Mouse (Mus musculus): ENCODE results near the gene Trim9. TPM values are rescaled to one million over a fixed set of nuclear protein-coding genes. Genes with fewer than 3 reads are reported as not detected.

Trim9 gene
- total RNA-seq, 2 experiments from 2014 or later, result 0.35 to 1.3 TPM

GRCm38 (mm10) chr12:70266494-70266931 lies 80.9 kb downstream of the Trim9 start:
- intact Hi-C loops (cut with DNase I), result no loop called here
- DNase-seq, result peak; percentile 32 to 34

GRCm38 (mm10) chr12:70263721-70264120 lies 83.7 kb downstream of the Trim9 start:
- intact Hi-C loops (cut with DNase I), result no loop called here
- DNase-seq, result no peak

- intact Hi-C loops (cut with DNase I), result no loop called here
- no peak for DNase-seq
Measured at GRCm38 (mm10) chr12:70262271-70262953, 85.0 kb downstream of the Trim9 start.

DNA sequence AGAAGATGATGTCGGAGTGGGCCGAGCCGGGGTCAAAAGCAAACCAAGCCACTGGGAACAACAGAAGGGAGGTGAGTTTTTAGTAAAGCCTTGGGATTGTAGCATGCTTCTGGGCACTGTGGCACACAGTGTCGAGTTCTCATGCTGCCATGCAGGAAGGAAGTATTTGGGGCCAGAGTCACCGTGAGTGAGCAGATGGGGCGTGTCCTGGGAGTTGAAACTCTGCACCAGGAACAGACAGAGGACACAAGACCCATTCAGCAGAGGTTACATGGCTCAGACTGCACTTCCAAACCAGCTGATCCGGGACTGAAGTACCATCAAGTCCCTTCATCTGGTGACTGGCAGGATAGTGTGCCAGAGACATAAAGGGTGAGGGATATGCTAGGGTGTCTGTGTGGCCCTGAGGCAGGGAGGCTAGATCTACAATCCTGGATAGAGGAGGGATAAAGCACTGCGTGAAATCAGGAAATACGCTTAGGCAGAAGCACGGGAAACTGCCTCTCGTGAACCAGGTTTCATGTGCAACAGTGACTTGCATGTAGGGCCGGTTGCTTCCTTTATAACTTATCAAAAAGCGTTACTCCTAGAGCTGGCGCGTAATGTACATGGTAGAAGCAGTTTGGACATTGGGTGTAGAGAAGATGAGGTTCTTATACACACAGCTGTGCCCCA lies 96.1 kb downstream of the Trim9 start:
- intact Hi-C loops (cut with DNase I), result no loop called here
- DNase-seq, result no peak

GRCm38 (mm10) chr12:70249616-70250157 lies 97.7 kb downstream of the Trim9 start:
- DNase-seq, result no peak
- intact Hi-C loops (cut with DNase I), result no loop called here

- DNase-seq, result no peak
- intact Hi-C loops (cut with DNase I), result no loop called here
Measured at GRCm38 (mm10) chr12:70247683-70248474, 99.5 kb downstream of the Trim9 start.

DNA sequence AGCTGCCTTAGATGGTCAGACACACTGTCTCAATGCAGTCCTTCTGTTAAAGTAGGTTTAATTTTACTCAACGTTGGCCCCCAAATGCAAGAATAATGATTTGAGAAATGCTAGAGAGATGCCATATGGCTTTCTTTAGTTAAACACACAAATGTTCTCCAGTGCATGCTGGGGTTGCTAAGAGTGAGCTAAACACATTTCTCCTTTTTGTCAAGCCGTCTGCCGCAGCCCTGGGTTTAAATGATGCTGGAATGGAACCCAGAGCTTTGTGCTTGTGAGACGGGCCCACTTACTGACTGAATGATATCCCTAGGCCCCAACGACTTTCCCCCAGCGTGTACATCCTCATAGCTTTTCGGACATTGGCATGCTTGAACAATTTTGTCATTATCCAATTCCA lies 104.9 kb downstream of the Trim9 start:
- intact Hi-C loops (cut with DNase I), result no loop called here
- DNase-seq, result no peak

DNA sequence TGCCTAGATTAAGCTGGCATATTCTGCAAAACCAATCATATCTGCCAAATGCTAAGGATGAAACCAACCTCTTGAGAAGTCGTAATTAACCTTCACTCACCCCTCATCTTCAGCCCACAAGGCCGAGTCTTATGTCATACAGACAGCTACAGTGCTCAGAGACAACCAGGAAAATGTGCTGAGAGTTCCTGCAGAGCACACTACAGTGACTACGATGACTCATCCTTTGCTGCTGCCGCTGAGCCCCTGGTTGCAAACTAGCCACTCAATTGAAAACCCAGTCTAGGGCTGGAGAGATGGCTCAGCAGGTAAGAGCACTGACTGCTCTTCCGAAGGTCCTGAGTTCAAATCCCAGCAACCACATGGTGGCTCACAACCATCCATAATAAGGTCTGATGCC lies 107.7 kb downstream of the Trim9 start:
- DNase-seq, result no peak
- intact Hi-C loops (cut with DNase I), result loop anchor here (10.0 kb wide), 2 partner anchors 505 to 675 kb away; no protein-coding TSS in a partner anchor

- intact Hi-C loops (cut with DNase I), result loop anchor here (10.0 kb wide), 2 partner anchors 504 to 676 kb away; no protein-coding TSS in a partner anchor
Measured at GRCm38 (mm10) chr12:70238604-70239003, 108.8 kb downstream of the Trim9 start.

GRCm38 (mm10) chr12:70234938-70235484 lies 112.4 kb downstream of the Trim9 start:
- intact Hi-C loops (cut with DNase I), result loop anchor here (1.0 to 10.0 kb wide), 4 partner anchors 112 to 680 kb away; partner anchors contain the start of gene Trim9
- DNase-seq, result peak; percentile 79 to 86

More at GRCm38 (mm10) chr12:70238604-70239003, 108.8 kb downstream of the Trim9 start:
- DNase-seq, result no peak

DNA sequence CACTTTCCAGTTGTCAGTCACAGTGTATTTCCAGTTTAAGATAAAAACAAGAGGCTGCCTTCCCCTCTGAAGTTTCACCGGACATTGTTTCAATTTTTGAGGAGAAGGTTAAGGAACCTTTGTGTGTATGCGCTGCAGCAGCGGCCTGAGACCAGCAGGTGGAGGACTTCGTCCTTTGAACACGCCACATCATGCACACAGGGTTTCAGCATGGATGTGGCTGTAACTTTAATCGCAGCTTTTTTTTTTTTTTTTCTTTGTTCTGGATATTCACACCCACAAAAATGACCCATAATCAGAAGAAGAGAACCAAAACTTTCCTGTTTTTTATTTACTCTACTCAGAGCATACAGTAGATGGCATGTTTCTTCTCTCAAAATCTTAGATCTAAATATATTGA lies 113.0 kb downstream of the Trim9 start:
- intact Hi-C loops (cut with DNase I), result loop anchor here (1.0 to 10.0 kb wide), 4 partner anchors 113 to 680 kb away; partner anchors contain the start of gene Trim9
- peak; percentile 66 to 67 for DNase-seq

DNA sequence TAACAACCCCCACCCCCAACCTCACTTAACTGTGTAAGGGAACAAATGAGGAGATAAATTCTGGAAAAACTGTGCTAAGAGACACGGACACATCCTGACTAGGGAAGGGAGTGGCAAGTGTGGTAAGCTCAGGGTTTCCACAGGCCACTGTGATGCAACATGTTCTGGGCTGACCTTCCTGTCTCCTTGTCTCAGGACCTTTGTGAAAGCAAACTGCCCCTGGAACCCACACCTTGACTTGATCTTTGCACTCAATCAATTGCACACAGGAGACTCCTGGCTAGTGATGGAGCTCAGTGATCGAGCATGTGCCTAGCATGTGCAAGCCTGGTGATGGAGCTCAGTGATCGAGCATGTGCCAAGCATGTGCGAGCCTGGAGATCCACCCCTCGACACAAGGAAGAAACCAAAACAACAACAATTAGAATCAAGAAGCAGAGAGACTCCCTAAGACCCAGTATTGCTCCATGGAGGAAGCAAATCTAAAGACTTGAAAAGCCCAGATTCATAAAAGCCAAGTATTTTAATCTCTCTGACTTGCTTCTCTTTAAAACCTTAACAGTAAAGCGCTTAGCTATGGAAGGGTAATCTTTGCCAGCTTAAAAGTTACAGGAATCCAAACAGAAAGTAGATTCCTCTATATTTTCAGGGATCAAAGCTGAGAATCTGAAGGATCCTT lies 113.6 kb downstream of the Trim9 start:
- no peak for DNase-seq
- intact Hi-C loops (cut with DNase I), result loop anchor here (1.0 to 10.0 kb wide), 4 partner anchors 114 to 681 kb away; partner anchors contain the start of gene Trim9

DNA sequence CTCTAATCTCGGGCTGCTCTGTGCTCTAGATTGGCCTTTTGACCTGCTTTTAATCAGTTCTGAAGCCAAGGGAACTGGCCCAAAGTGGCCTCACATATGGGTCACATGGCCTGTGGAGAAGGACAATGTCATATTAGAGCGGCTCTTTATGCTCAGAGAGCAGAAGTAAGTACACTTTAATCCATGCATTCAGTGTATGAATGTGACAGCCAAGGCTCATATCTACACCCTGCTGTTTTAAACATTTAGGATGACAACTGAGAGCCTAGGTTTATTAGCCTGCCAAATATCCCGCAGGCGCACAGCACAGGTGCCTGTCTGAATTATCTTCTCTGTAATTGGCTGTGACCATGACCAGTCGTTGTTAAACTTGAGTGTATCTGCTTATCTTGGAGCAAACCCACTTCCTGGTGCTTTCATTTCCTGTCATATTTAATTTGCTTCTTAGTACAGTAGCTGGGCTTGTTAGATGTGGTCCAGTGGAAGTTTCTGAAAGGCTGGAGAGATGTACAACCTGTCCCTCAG lies 115.3 kb downstream of the Trim9 start:
- intact Hi-C loops (cut with DNase I), result loop anchor here (5.0 to 10.0 kb wide), 3 partner anchors 115 to 683 kb away; partner anchors contain the start of gene Trim9

DNA sequence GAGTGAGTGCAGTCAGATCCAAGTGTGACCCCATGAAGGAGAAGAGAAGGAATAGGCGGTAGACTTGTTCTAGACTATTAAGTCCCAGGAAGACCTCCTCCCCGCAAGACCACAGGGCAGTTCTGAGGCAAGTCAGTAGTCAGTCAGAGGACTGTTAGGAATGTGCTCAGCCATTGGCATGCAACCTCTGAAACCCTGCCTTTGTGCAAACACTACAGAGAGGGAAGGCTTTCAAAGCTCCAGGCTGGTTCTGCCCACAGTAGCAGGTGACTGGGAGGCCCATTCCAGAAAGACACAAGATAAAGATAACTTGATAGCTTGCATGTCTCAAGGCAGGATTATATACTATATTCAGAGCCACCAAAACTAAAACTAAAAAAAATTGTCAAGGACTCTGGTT lies 116.1 kb downstream of the Trim9 start, which contains the start of gene Pygl:
Gene Pygl (minus strand): TSS at position 195 of the 400 bp plus-strand sequence.
- DNase-seq, result no peak
- intact Hi-C loops (cut with DNase I), result loop anchor here (5.0 to 10.0 kb wide), 3 partner anchors 116 to 684 kb away; partner anchors contain the start of gene Trim9

More for the DNA sequence above, 115.3 kb downstream of the Trim9 start:
- DNase-seq, result no peak

- intact Hi-C loops (cut with DNase I), result no loop called here
Measured at GRCm38 (mm10) chr12:70228155-70228554, 119.3 kb downstream of the Trim9 start.

GRCm38 (mm10) chr12:70227121-70227932 lies 120.1 kb downstream of the Trim9 start:
- intact Hi-C loops (cut with DNase I), result no loop called here
- DNase-seq, result peak; percentile 79 to 87

More at GRCm38 (mm10) chr12:70228155-70228554, 119.3 kb downstream of the Trim9 start:
- DNase-seq, result no peak

- DNase-seq, result no peak
- intact Hi-C loops (cut with DNase I), result no loop called here
Measured at GRCm38 (mm10) chr12:70226655-70227054, 120.8 kb downstream of the Trim9 start.

DNA sequence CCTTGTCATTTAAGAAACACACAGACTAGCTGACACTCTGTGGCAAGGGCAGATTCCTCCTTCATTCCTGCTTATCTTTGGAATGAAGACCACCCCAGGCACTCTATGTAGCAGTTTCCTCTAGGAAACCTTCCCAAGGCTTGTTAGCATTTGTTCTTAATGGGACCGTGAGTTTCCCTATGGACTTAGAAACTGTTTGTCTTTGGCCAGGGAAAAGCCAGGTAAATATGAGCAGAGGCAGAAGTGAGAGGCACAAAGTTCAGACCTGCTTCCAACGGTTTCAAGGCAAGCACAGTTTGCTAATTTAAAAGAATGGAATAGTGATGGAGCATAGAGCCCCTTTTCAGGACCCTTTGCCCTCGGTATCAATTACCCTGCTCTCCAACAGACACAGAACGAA lies 124.1 kb downstream of the Trim9 start:
- intact Hi-C loops (cut with DNase I), result no loop called here
- DNase-seq, result no peak
